Mouse (Mus musculus): Measurements from ENCODE around the gene Mapk1ip1l. TPM values are rescaled to one million over a fixed set of nuclear protein-coding genes. Genes with fewer than 3 reads are reported as not detected.

Mapk1ip1l gene
- polyA plus RNA-seq, 1 experiment, result 103 TPM

DNA sequence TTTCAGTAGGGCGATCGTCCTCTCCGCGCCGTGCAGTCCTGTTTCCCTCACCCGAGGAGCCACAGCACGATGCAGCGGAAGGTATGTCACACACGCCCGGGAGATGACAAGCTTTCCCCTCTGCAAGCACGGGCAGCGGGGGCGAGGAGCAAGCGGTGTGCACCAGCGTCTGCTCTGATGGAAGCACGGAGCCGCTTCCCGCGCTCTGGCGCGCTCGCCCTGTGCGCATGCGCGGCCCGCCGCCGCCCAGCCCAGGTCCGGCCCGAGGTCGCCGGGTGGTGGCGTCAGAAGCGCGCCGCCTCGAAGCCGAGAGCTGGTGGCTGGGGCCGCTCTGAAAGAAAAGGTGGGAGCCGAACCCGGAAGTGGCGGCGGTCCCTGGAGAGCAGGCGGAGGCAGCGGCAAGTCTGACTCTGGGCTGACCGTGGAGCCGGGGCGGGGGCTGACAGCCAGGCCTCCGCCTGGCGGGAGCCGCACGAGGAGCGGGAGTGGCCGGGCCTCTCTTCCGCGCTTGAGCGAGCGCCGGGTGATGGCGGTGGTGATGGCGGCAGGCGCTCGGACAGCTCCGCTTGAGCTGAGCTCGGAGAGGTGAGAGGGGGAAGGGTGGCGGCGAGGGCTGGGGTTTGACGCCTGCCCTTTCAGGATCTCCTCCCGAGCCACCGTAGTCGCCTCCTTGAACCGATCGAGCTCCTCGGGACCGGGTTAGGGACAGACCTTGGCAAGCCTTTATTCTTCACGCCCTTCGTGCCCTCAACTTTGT is 21.3 kb upstream of the Mapk1ip1l start, which contains the start of the genes Wdhd1 and Socs4:
TSS of gene Wdhd1 (minus strand) at position 221 of the 757 bp plus-strand sequence.
TSS of gene Socs4 (plus strand) at position 295 of the 757 bp plus-strand sequence.
- Histone ChIP-seq H3K4me3 (ENCODE audit: insufficient read depth, low read length) (peak within 1 kb of the TSS; percentile 95), H3K4me1 (ENCODE audit: control insufficient read depth, insufficient read depth, low read length) (0 out of 2 replicates have a peak, but pooled peaks cover 2% of the 10 kb centered on the region), H3K27ac (ENCODE audit: insufficient read depth, low read length) (peak within 1 kb of the TSS; percentile 76)
- no peak for TF ChIP-seq CTCF (IDR thresholded peaks at IDR 0.05; ENCODE audit: borderline replicate concordance, insufficient read depth, low read length)
- TF ChIP-seq POLR2A (IDR thresholded peaks at IDR 0.05; ENCODE audit: low read depth, low read length), result peak; percentile 88

GRCm38 (mm10) chr14:47279058-47279457 is 19.0 kb upstream of the Mapk1ip1l start:
- TF ChIP-seq CTCF (IDR thresholded peaks at IDR 0.05; ENCODE audit: borderline replicate concordance, insufficient read depth, low read length) (no peak), POLR2A (IDR thresholded peaks at IDR 0.05; ENCODE audit: low read depth, low read length) (no peak)
- Histone ChIP-seq H3K4me3 (ENCODE audit: insufficient read depth, low read length) (no peak overlapping the region), H3K27ac (ENCODE audit: insufficient read depth, low read length) (no peak overlapping the region), H3K4me1 (ENCODE audit: control insufficient read depth, insufficient read depth, low read length) (0 out of 2 replicates have a peak, but pooled peaks cover 2% of the 10 kb centered on the region)

DNA sequence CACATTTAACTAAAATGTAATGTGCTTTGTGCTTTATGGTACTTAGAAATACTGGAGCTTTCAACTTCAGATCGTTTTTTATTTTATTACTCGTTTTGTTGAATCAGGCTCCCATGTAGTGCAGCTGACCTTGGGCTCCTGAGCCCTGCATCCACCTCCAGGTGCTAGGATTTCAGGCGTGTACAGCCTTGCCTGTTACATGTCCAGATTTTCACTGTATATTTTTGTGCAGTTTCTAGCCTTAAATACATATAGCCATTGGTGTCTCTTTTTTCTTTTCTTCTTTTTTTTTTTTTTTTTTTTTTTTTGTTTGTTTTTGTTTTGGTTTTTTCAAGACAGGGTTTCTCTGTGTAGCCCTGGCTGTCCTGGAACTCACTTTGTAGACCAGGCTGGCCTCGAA is 16.5 kb upstream of the Mapk1ip1l start:
- no peak overlapping the region for H3K27ac ChIP-seq (ENCODE audit: insufficient read depth, low read length)
- H3K4me1 ChIP-seq (ENCODE audit: control insufficient read depth, insufficient read depth, low read length), result no peaks in the 10 kb centered on the region
- no peak overlapping the region for H3K4me3 ChIP-seq (ENCODE audit: insufficient read depth, low read length)
- TF ChIP-seq POLR2A (IDR thresholded peaks at IDR 0.05; ENCODE audit: low read depth, low read length), result no peak
- no peak for TF ChIP-seq CTCF (IDR thresholded peaks at IDR 0.05; ENCODE audit: borderline replicate concordance, insufficient read depth, low read length)

DNA sequence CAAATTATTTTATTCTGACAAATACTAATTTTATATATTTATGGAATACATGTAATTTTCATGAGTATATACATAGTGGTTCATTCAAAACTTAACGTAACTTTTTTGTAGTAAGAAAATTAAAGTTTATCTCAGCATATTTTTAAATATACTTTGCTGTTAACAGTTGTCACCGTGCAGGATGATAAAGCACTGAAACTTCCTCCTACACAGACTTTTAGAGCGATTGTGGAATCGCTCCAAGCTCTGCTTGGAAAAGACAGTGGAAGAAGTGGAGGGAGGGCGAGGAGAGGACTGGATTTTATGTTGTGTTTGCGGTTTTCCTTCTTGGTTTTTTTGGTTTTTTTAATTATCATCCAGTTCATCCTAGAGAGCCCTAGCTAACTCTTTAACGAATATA is 14.5 kb upstream of the Mapk1ip1l start:
- H3K27ac ChIP-seq (ENCODE audit: insufficient read depth, low read length), result no peak overlapping the region
- TF ChIP-seq CTCF (IDR thresholded peaks at IDR 0.05; ENCODE audit: borderline replicate concordance, insufficient read depth, low read length), result no peak
- no peak for TF ChIP-seq POLR2A (IDR thresholded peaks at IDR 0.05; ENCODE audit: low read depth, low read length)
- H3K4me3 ChIP-seq (ENCODE audit: insufficient read depth, low read length), result no peak overlapping the region
- no peaks in the 10 kb centered on the region for H3K4me1 ChIP-seq (ENCODE audit: control insufficient read depth, insufficient read depth, low read length)

DNA sequence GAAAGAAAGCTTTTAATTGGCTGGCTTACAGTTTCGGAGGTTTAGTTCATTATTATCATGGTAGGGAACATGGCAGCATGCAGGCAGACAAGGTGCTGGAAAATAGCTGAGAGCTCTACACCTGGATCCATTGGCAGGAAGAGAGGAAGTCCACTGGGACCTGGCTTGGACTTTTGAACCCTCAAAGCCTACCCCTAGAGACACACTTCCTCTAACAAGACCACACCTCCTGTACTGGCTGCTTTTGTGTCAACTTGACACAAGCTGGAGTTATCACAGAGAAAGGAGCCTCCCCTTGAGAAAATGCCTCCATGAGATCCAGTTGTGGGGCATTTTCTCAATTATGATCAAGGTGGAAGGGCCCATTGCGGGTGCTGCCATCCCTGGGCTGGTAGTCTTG is 12.8 kb upstream of the Mapk1ip1l start:
- H3K4me3 ChIP-seq (ENCODE audit: insufficient read depth, low read length), result no peak overlapping the region
- no peak overlapping the region for H3K27ac ChIP-seq (ENCODE audit: insufficient read depth, low read length)
- H3K4me1 ChIP-seq (ENCODE audit: control insufficient read depth, insufficient read depth, low read length), result no peaks in the 10 kb centered on the region
- no peak for TF ChIP-seq POLR2A (IDR thresholded peaks at IDR 0.05; ENCODE audit: low read depth, low read length)
- TF ChIP-seq CTCF (IDR thresholded peaks at IDR 0.05; ENCODE audit: borderline replicate concordance, insufficient read depth, low read length), result no peak

DNA sequence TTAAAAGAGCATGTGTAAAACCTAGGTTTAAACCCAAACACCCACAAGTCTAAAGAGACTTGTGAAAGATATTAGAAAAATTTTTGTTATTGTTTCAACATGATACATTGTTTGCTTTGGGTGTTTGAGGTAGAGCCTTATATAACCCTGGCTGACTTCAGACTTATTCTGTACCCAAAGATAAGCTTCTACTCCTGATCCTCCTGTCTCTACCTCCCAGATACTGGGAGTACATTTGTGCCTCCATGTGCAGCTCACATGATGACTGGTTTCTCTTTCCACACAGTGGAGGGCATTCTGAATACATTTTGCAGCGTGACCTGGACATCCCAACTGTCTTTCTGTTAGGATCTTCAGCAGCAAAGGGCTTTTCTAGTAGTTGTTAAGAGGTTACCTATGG is 11.9 kb upstream of the Mapk1ip1l start:
- Histone ChIP-seq H3K4me3 (ENCODE audit: insufficient read depth, low read length) (no peak overlapping the region), H3K27ac (ENCODE audit: insufficient read depth, low read length) (no peak overlapping the region), H3K4me1 (ENCODE audit: control insufficient read depth, insufficient read depth, low read length) (no peaks in the 10 kb centered on the region)
- TF ChIP-seq POLR2A (IDR thresholded peaks at IDR 0.05; ENCODE audit: low read depth, low read length), result no peak
- no peak for TF ChIP-seq CTCF (IDR thresholded peaks at IDR 0.05; ENCODE audit: borderline replicate concordance, insufficient read depth, low read length)

DNA sequence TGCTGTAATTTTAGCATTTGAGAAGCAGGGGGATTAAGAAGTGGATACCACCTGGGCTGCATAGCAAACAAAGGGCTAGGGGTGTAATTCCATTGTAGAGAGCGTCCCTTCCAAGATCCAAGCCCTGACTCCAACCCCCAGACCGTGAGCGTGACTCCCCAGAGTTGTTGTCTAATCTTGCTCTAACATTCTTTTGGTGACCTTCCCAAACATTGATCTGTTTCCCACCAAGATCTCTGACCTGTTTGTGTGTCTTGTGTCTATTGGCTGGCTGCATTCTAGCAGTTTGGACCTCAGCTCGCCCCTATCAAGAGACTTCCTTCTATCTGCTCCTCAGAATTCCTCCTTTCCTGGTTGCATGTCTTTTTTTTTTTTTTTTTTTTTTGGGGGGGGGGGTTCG is 11.0 kb upstream of the Mapk1ip1l start:
- no peaks in the 10 kb centered on the region for H3K4me1 ChIP-seq (ENCODE audit: control insufficient read depth, insufficient read depth, low read length)
- no peak overlapping the region for H3K27ac ChIP-seq (ENCODE audit: insufficient read depth, low read length)
- TF ChIP-seq CTCF (IDR thresholded peaks at IDR 0.05; ENCODE audit: borderline replicate concordance, insufficient read depth, low read length), result no peak
- TF ChIP-seq POLR2A (IDR thresholded peaks at IDR 0.05; ENCODE audit: low read depth, low read length), result no peak
- H3K4me3 ChIP-seq (ENCODE audit: insufficient read depth, low read length), result no peak overlapping the region

GRCm38 (mm10) chr14:47291772-47292171 is 6.3 kb upstream of the Mapk1ip1l start:
- TF ChIP-seq POLR2A (IDR thresholded peaks at IDR 0.05; ENCODE audit: low read depth, low read length) (no peak), CTCF (IDR thresholded peaks at IDR 0.05; ENCODE audit: borderline replicate concordance, insufficient read depth, low read length) (no peak)
- H3K27ac ChIP-seq (ENCODE audit: insufficient read depth, low read length), result no peak overlapping the region
- H3K4me3 ChIP-seq (ENCODE audit: insufficient read depth, low read length), result no peak overlapping the region
- H3K4me1 ChIP-seq (ENCODE audit: control insufficient read depth, insufficient read depth, low read length), result no peaks in the 10 kb centered on the region

GRCm38 (mm10) chr14:47294136-47294535 is 3.9 kb upstream of the Mapk1ip1l start:
- H3K27ac ChIP-seq (ENCODE audit: insufficient read depth, low read length), result no peak overlapping the region
- H3K4me1 ChIP-seq (ENCODE audit: control insufficient read depth, insufficient read depth, low read length), result no peaks in the 10 kb centered on the region
- H3K4me3 ChIP-seq (ENCODE audit: insufficient read depth, low read length), result no peak overlapping the region
- TF ChIP-seq CTCF (IDR thresholded peaks at IDR 0.05; ENCODE audit: borderline replicate concordance, insufficient read depth, low read length) (no peak), POLR2A (IDR thresholded peaks at IDR 0.05; ENCODE audit: low read depth, low read length) (no peak)

DNA sequence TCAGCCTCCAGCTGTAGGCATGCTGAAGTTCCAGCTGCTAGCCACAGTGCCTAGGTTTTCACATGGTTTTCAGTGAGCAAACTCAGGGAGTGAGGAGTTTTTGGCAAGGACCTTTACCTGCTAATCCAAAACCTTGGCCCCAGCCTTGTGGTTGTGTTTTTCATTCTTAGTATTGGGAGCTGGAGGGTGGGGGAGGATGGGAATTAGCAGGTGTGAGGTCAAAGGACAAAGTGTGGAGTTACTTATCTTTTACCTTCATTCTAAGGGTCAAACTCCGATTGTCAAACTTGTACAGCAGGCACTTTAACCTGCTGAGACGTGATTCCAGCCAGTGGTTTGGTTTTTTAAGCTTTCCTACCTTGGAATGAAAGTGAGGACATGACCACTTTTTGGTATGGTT is 1.8 kb upstream of the Mapk1ip1l start:
- H3K4me1 ChIP-seq (ENCODE audit: control insufficient read depth, insufficient read depth, low read length), result no peaks in the 10 kb centered on the region; the same call in 1 of the 2 replicates
- H3K27ac ChIP-seq (ENCODE audit: insufficient read depth, low read length), result no peak overlapping the region
- TF ChIP-seq CTCF (IDR thresholded peaks at IDR 0.05; ENCODE audit: borderline replicate concordance, insufficient read depth, low read length), result no peak
- TF ChIP-seq POLR2A (IDR thresholded peaks at IDR 0.05; ENCODE audit: low read depth, low read length), result no peak
- no peak overlapping the region for H3K4me3 ChIP-seq (ENCODE audit: insufficient read depth, low read length)
